ENCODE assay signal across 8 mouse cellular contexts in genomic region chr9:14233702-14234373, GRCm38 (mm10). TPM values are rescaled to one million over a fixed set of nuclear protein-coding genes. Genes with fewer than 3 reads are reported as not detected.
DNase-seq lines count a peak whose midpoint lies in the region; ATAC-seq lines count a peak whose summit lies in the region.

No protein-coding gene starts in this region.

- WGBS in embryonic facial prominence, embryonic 12.5 days: 47% methylated on average over 7 of the region's 7 CpGs

- H3K4me2 ChIP-seq in embryonic facial prominence, embryonic 12.5 days (replicated peaks): no peak overlapping the region

- H3K9ac ChIP-seq in embryonic facial prominence, embryonic 12.5 days: no peak overlapping the region

- H3K9me3 ChIP-seq in embryonic facial prominence, embryonic 12.5 days: no peaks in the 10 kb centered on the region

- peak; percentile 98 for DNase-seq in R1 (ENCODE audit: low read depth, low spot score)
- peak; percentile 24 to 65 for DNase-seq in kidney, postnatal 25 days
- peak; percentile 45 for DNase-seq in lung, postnatal 36 days
- no peak for DNase-seq in adrenal gland, postnatal 25 days
- no peak for DNase-seq in frontal cortex, postnatal 36 days (ENCODE audit: low spot score in 2 of 2)
- DNase-seq in right cerebral cortex, postnatal 4 days: no peak

- no peaks in the 10 kb centered on the region for H3K36me3 ChIP-seq in embryonic facial prominence, embryonic 12.5 days

- H3K27ac ChIP-seq in embryonic facial prominence, embryonic 12.5 days: no peak overlapping the region

- no peaks in the 10 kb centered on the region for H3K27me3 ChIP-seq in embryonic facial prominence, embryonic 12.5 days

- no peak overlapping the region for H3K4me3 ChIP-seq in embryonic facial prominence, embryonic 12.5 days

- peak; percentile 75; the same call in 1 of the 2 replicates for ATAC-seq in embryonic facial prominence, embryonic 12.5 days (ENCODE audit: insufficient number of reproducible peaks, insufficient read depth, low FRiP score, low TSS enrichment)
- ATAC-seq in cerebellum, adult (ENCODE audit: insufficient number of reproducible peaks, low FRiP score, low TSS enrichment): no peak

- H3K4me1 ChIP-seq in embryonic facial prominence, embryonic 12.5 days: peaks cover 5% of the 10 kb centered on the region; the same call in 1 of the 2 replicates

RNA-seq across cellular contexts. Expression of gene Sesn3, which starts 41.0 kb away (rescaled TPM):
- 28.2 and 28.9 TPM in 2 replicates for polyA plus RNA-seq in embryonic facial prominence, embryonic 12.5 days (2016; fragmentation: Nextera tagmentation; extraction: Ambion mirVana)
- total RNA-seq in adrenal gland, postnatal 25 days (2021): 43.2 and 75.5 TPM in 2 replicates

Comparison
In these comparisons a context has a peak if more than half of its experiments do, and no peak if none do; other contexts are left out.
1. DNase-seq: peak in R1 (single experiment), kidney, postnatal 25 days (2 of 2) and lung, postnatal 36 days (single experiment); none in adrenal gland, postnatal 25 days (single experiment), frontal cortex, postnatal 36 days (0 of 2) and right cerebral cortex, postnatal 4 days (single experiment).